Mouse (Mus musculus) limb, embryonic 14.5 days (tissue): ENCODE results near the gene Umod. TPM values are rescaled to one million over a fixed set of nuclear protein-coding genes. Genes with fewer than 3 reads are reported as not detected.

Experiments
- ATAC-seq: fragments of 200-750 bp; cut with Nextera tagmentation; 2 replicates; pipeline ENCODE4 v1.8.0; 2017; ENCODE audit warnings: low read depth, moderate number of reproducible peaks, moderate TSS enrichment; ENCODE audit not compliant: low FRiP score
- DNase-seq: peaks from one replicate; pipeline ENCODE4 v3.0.0-alpha.2; 2015; ENCODE audit warnings: low spot score
- H3K27ac ChIP-seq: fragments of 300-500 bp; sonication (generic); replicated peaks from 2 replicates; pipeline ENCODE4 v1.5.1; 2014; ENCODE audit warnings: low read depth, mild to moderate bottlenecking, low read length, moderate library complexity, mixed read lengths
- H3K27me3 ChIP-seq: fragments of 300-500 bp; sonication (generic); 2 replicates; pipeline ENCODE4 v1.6.1; 2014; ENCODE audit warnings: low read length, mixed read lengths; ENCODE audit not compliant: control insufficient read depth, insufficient read depth
- H3K36me3 ChIP-seq: fragments of 300-500 bp; sonication (generic); 2 replicates; pipeline ENCODE4 v1.6.1; 2014; ENCODE audit warnings: mild to moderate bottlenecking, low read length, moderate library complexity, mixed read lengths; ENCODE audit not compliant: control insufficient read depth, insufficient read depth
- H3K4me1 ChIP-seq: fragments of 300-500 bp; sonication (generic); 2 replicates; pipeline ENCODE4 v1.6.1; 2014; ENCODE audit warnings: antibody characterized with exemption, low read length, mixed read lengths; ENCODE audit not compliant: control insufficient read depth, insufficient read depth
- H3K4me2 ChIP-seq: fragments of 300-500 bp; sonication (generic); replicated peaks from 2 replicates; pipeline ENCODE4 v1.6.1; 2014; ENCODE audit warnings: low read depth, mild to moderate bottlenecking, low read length, moderate library complexity; ENCODE audit not compliant: severe bottlenecking
- H3K4me3 ChIP-seq: fragments of 300-500 bp; sonication (generic); replicated peaks from 2 replicates; pipeline ENCODE4 v1.5.1; 2014; ENCODE audit warnings: low read length
- H3K9ac ChIP-seq: fragments of 300-500 bp; sonication (generic); 2 replicates; pipeline ENCODE4 v1.6.1; 2014; ENCODE audit warnings: mild to moderate bottlenecking, low read depth, low read length, moderate library complexity; ENCODE audit not compliant: severe bottlenecking
- H3K9me3 ChIP-seq: fragments of 300-500 bp; sonication (generic); 2 replicates; pipeline ENCODE4 v1.6.1; 2016; ENCODE audit warnings: low read length; ENCODE audit not compliant: control insufficient read depth
- POLR2A ChIP-seq: fragments of 200-500 bp; IDR thresholded peaks from 2 replicates; pipeline ENCODE4 v1.8.0; 2012; ENCODE audit warnings: inconsistent platforms, mild to moderate bottlenecking, moderate library complexity, borderline replicate concordance; ENCODE audit not compliant: insufficient read depth, insufficient read length; ENCODE audit errors: extremely low read depth
- WGBS: fragments of 180-500 bp; shearing (Covaris S2); extraction: QIAGEN DNeasy Blood & Tissue Kit; methylation state at CpG from one replicate; pipeline ENCODE4 v1.1.7; 2014; 5-methylcytosine and 5-hydroxymethylcytosine counted together
- polyA plus RNA-seq, 2 experiments: library from polyadenylated mRNA; depleted of rRNA in 1 of 2; stranded (reverse) in 1 of 2; unstranded in 1 of 2; fragments of >200 nt; fragmentation: Nextera tagmentation in 1 of 2; extraction: Ambion mirVana in 1 of 2; gene quantifications; 2 replicates each; pipeline versions ENCODE4 v1.2.1 to v1.2.3; 2012 to 2014

Umod gene
- polyA plus RNA-seq, 2 experiments, result not detected

GRCm38 (mm10) chr7:119484154-119484553, 5.1 kb upstream of the Umod start:
- no peaks in the 10 kb centered on the region for H3K36me3 ChIP-seq
- ATAC-seq (no peak), DNase-seq (no peak)
- H3K27me3 ChIP-seq, result no peaks in the 10 kb centered on the region
- H3K4me2 ChIP-seq, result no peak overlapping the region
- H3K9me3 ChIP-seq, result no peaks in the 10 kb centered on the region
- H3K4me3 ChIP-seq, result no peak overlapping the region
- no peak for TF ChIP-seq POLR2A
- H3K27ac ChIP-seq, result no peak overlapping the region
- H3K4me1 ChIP-seq, result no peaks in the 10 kb centered on the region
- no peak overlapping the region for H3K9ac ChIP-seq
- 67% methylated on average over 4 of the region's 4 CpGs for WGBS

- DNase-seq (no peak), ATAC-seq (no peak)
- H3K27ac ChIP-seq, result no peak overlapping the region
- no peak overlapping the region for H3K4me2 ChIP-seq
- H3K9ac ChIP-seq, result no peak overlapping the region
- H3K4me3 ChIP-seq, result no peak overlapping the region
- no peaks in the 10 kb centered on the region for H3K27me3 ChIP-seq
- H3K4me1 ChIP-seq, result no peaks in the 10 kb centered on the region
- H3K9me3 ChIP-seq, result no peaks in the 10 kb centered on the region
- H3K36me3 ChIP-seq, result no peaks in the 10 kb centered on the region
- no peak for TF ChIP-seq POLR2A
- WGBS, result 72% methylated on average over 33 of the region's 33 CpGs
Measured at GRCm38 (mm10) chr7:119476500-119477389, 2.3 kb downstream of the Umod start.

GRCm38 (mm10) chr7:119459185-119459584, 19.9 kb downstream of the Umod start, which contains the start of gene Gp2:
Gene Gp2, minus strand, starts transcription at chr7:119459285.
- Histone ChIP-seq H3K4me3 (no peak within 1 kb of the TSS), H3K4me2 (no peak within 1 kb of the TSS), H3K9ac (no peak within 1 kb of the TSS), H3K27ac (no peak within 1 kb of the TSS), H3K36me3 (no peaks in the 10 kb centered on the region), H3K9me3 (no peaks in the 10 kb centered on the region), H3K4me1 (no peaks in the 10 kb centered on the region), H3K27me3 (no peaks in the 10 kb centered on the region)
- DNase-seq, result no peak
- no peak for ATAC-seq
- WGBS, result 91% methylated on average over 6 of the region's 6 CpGs
- no peak for TF ChIP-seq POLR2A

- Histone ChIP-seq H3K4me3 (no peak overlapping the region), H3K4me2 (no peak overlapping the region), H3K27ac (no peak overlapping the region), H3K9ac (no peak overlapping the region), H3K27me3 (no peaks in the 10 kb centered on the region), H3K9me3 (no peaks in the 10 kb centered on the region), H3K36me3 (no peaks in the 10 kb centered on the region), H3K4me1 (no peaks in the 10 kb centered on the region)
- DNase-seq, result no peak
- 77% methylated on average over 7 of the region's 7 CpGs for WGBS
- TF ChIP-seq POLR2A, result no peak
- ATAC-seq, result no peak
Measured at GRCm38 (mm10) chr7:119454192-119454591, 24.9 kb downstream of the Umod start.

- Histone ChIP-seq H3K36me3 (no peaks in the 10 kb centered on the region), H3K4me3 (no peak overlapping the region), H3K9ac (no peak overlapping the region), H3K27ac (no peak overlapping the region), H3K27me3 (no peaks in the 10 kb centered on the region), H3K9me3 (no peaks in the 10 kb centered on the region), H3K4me2 (no peak overlapping the region), H3K4me1 (no peaks in the 10 kb centered on the region)
- ATAC-seq (no peak), DNase-seq (no peak)
- WGBS, result 76% methylated on average over 4 of the region's 4 CpGs
- no peak for TF ChIP-seq POLR2A
Measured at GRCm38 (mm10) chr7:119443849-119444248, 35.2 kb downstream of the Umod start.
